Mouse (Mus musculus): Measurements from ENCODE around the gene Dkkl1.
A peak's percentile ranks its signal among the peaks of the same experiment; 100 is the strongest.
"Not testable (repeated sequence)": the region's sequence is repeated elsewhere in the genome, so short reads cannot be mapped to it uniquely, and the experiment has no call there.

Dkkl1 gene

GRCm38 (mm10) chr7:45211851-45212251, at the start of gene Dkkl1:
Gene Dkkl1, minus strand, starts transcription at chr7:45212147.
- no peak for DNase-seq (ENCODE audit: low spot score in 2 of 2)

- no peak for DNase-seq (ENCODE audit: low spot score in 2 of 2)
These were observed 47.3 kb upstream of the Dkkl1 start for GRCm38 (mm10) chr7:45259281-45259680.

- peak in 1 of 2 experiments; percentile 56 for DNase-seq (ENCODE audit: low spot score in 2 of 2)
These were observed 45.3 kb upstream of the Dkkl1 start for GRCm38 (mm10) chr7:45257063-45257840.

- DNase-seq (ENCODE audit: low spot score in 2 of 2) = not testable (repeated sequence)
These were observed 43.9 kb upstream of the Dkkl1 start for GRCm38 (mm10) chr7:45255822-45256221.

GRCm38 (mm10) chr7:45253806-45254205, 41.9 kb upstream of the Dkkl1 start:
- no peak for DNase-seq (ENCODE audit: low spot score in 2 of 2)

GRCm38 (mm10) chr7:45247666-45248065, 35.7 kb upstream of the Dkkl1 start:
- DNase-seq (ENCODE audit: low spot score in 2 of 2) = no peak

- DNase-seq (ENCODE audit: low spot score in 2 of 2) = no peak
These were observed 29.4 kb upstream of the Dkkl1 start for GRCm38 (mm10) chr7:45241389-45241749.

GRCm38 (mm10) chr7:45240633-45241388, 28.9 kb upstream of the Dkkl1 start, which contains the start of gene Slc6a16:
Gene Slc6a16, plus strand, starts transcription at chr7:45241085.
- peak in 1 of 2 experiments; percentile 44 for DNase-seq (ENCODE audit: low spot score in 2 of 2)

GRCm38 (mm10) chr7:45240109-45240508, 28.2 kb upstream of the Dkkl1 start:
- DNase-seq (ENCODE audit: low spot score in 2 of 2) = no peak

GRCm38 (mm10) chr7:45238723-45239496, 27.0 kb upstream of the Dkkl1 start, which contains the start of gene Cd37:
Gene Cd37, minus strand, starts transcription at chr7:45239115.
- DNase-seq (ENCODE audit: low spot score in 2 of 2) = no peak

GRCm38 (mm10) chr7:45237747-45238699, 26.1 kb upstream of the Dkkl1 start:
- DNase-seq (ENCODE audit: low spot score in 2 of 2) = no peak

GRCm38 (mm10) chr7:45235656-45236180, 23.8 kb upstream of the Dkkl1 start:
- DNase-seq (ENCODE audit: low spot score in 2 of 2) = no peak

- no peak for DNase-seq (ENCODE audit: low spot score in 2 of 2)
These were observed 23.1 kb upstream of the Dkkl1 start for GRCm38 (mm10) chr7:45234922-45235571.

GRCm38 (mm10) chr7:45234333-45234841, 22.4 kb upstream of the Dkkl1 start:
- DNase-seq (ENCODE audit: low spot score in 2 of 2) = no peak

GRCm38 (mm10) chr7:45233580-45234332, 21.8 kb upstream of the Dkkl1 start:
- peak; percentile 81 for DNase-seq (ENCODE audit: low spot score in 2 of 2)

GRCm38 (mm10) chr7:45232716-45233465, 20.9 kb upstream of the Dkkl1 start:
- peak; percentile 18 to 52 for DNase-seq (ENCODE audit: low spot score in 2 of 2)

- no peak for DNase-seq (ENCODE audit: low spot score in 2 of 2)
These were observed 20.0 kb upstream of the Dkkl1 start for GRCm38 (mm10) chr7:45231941-45232340.

- DNase-seq (ENCODE audit: low spot score in 2 of 2) = no peak
These were observed 19.2 kb upstream of the Dkkl1 start for GRCm38 (mm10) chr7:45231192-45231591.
